Mouse (Mus musculus) cerebellum, adult 2 months (tissue): ENCODE measurements around the gene Pik3r2.
A peak's percentile ranks its signal among the peaks of the same experiment; 100 is the strongest.

Experiments
- CTCF ChIP-seq: fragments of 200-500 bp; IDR thresholded peaks from 2 replicates; pipeline ENCODE4 v1.5.1; 2011; ENCODE audit warnings: low read depth, mild to moderate bottlenecking, control low read depth, low read length, moderate library complexity, borderline replicate concordance; ENCODE audit not compliant: insufficient read depth
- POLR2A ChIP-seq: fragments of 200-500 bp; IDR thresholded peaks from 2 replicates; pipeline ENCODE4 v1.6.1; 2011; ENCODE audit warnings: low read length, control low read depth, borderline replicate concordance; ENCODE audit not compliant: insufficient read depth

GRCm38 (mm10) chr8:70718297-70718696 is 58.2 kb downstream of the Pik3r2 start, which contains the start of gene Gm3336:
- TF ChIP-seq CTCF: peak; percentile 85
- no peak for TF ChIP-seq POLR2A
